Mouse (Mus musculus): ENCODE data around the gene Noxa1. TPM values are rescaled to one million over a fixed set of nuclear protein-coding genes. Genes with fewer than 3 reads are reported as not detected.

Noxa1 gene
- 0.69 and 1.0 TPM in 2 replicates for polyA plus RNA-seq (2014; fragmentation: Nextera tagmentation; extraction: Ambion mirVana)

DNA sequence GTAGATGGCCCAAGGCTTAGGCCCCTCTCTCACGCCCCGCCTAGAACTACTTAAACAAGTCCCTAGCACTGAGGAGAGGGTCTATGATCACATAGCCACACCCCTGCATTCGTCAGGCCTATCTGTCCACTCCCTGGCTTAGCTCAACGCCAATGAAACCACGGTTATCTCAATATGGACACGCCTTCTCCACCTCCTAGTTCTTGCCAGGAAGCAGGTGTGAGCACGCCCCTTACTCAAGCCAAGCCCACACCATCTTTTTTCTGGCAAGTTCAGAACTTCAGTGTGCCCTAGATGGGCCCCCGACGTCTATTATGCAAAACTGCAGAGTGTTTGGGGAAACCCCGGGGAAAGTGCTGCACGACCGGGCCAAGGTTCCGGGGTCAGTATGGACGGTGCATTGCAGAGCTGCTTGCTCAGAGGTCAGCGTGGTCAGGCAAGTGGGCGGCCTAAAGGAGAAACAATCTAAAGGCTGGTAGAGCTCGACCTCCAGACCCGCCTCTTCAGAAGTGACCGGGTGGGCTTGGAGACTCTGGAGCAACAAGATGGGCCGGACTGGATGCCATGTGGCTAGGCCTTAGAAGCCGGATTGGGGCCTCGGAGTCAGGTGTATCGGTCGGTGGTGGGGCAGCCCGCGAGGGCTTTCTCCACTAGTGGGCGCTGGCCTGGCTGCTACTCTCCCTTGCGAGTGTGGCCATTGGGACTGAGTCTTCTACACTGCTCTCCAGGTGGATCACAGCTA lies at the start of gene Noxa1:
TSS of gene Noxa1 (minus strand) at position 41 of the 742 bp plus-strand sequence.
- 37% methylated on average over 28 of the region's 28 CpGs for WGBS
- Histone ChIP-seq H3K9me3 (ENCODE audit: control insufficient read depth, low read length) (no peaks in the 10 kb centered on the region), H3K27ac (ENCODE audit: low read depth, low read length) (no peak within 1 kb of the TSS), H3K4me3 (ENCODE audit: low read depth, low read length) (peak within 1 kb of the TSS; percentile 10; the same call in 1 of the 2 replicates), H3K27me3 (replicated peaks; ENCODE audit: control insufficient read depth, insufficient read depth, low read length) (peaks cover 10% of the 10 kb centered on the region), H3K9ac (ENCODE audit: low read depth, low read length) (no peak within 1 kb of the TSS), H3K36me3 (ENCODE audit: control insufficient read depth, insufficient read depth, low read length) (no peaks in the 10 kb centered on the region), H3K4me2 (peak within 1 kb of the TSS; percentile 59), H3K4me1 (replicated peaks; ENCODE audit: control insufficient read depth, insufficient read depth, low read length) (peaks cover 10% of the 10 kb centered on the region)
- ATAC-seq (replicated peaks; ENCODE audit: low FRiP score) (peak; percentile 82), DNase-seq (ENCODE audit: low spot score) (no peak)

DNA sequence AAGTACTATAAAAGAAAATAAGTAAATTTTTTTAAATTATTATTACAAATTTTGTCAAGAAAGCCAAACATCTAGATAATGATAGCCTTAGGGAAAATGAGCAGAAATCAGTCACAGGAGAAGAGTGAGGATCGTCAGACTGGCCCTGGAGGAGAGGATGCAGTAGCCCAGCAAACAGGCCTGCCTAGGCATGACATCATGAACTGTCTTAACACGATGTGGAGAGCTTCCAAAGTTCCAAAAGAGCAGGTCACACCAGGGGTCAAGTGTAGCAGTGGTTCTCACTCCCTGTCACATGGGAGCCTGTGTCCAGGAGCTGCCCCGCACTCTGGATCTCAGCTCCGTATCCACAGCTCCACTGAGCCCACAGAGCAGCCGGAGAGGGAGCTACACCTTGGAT lies 47.0 kb upstream of the Noxa1 start:
- H3K4me1 ChIP-seq (replicated peaks; ENCODE audit: control insufficient read depth, insufficient read depth, low read length), result peaks cover 11% of the 10 kb centered on the region
- ATAC-seq (replicated peaks; ENCODE audit: low FRiP score) (no peak), DNase-seq (ENCODE audit: low spot score) (no peak)
- no peaks in the 10 kb centered on the region for H3K27me3 ChIP-seq (replicated peaks; ENCODE audit: control insufficient read depth, insufficient read depth, low read length)
- H3K36me3 ChIP-seq (ENCODE audit: control insufficient read depth, insufficient read depth, low read length), result no peaks in the 10 kb centered on the region
- no peak overlapping the region for H3K4me3 ChIP-seq (ENCODE audit: low read depth, low read length)
- H3K4me2 ChIP-seq, result no peak overlapping the region
- no peak overlapping the region for H3K9ac ChIP-seq (ENCODE audit: low read depth, low read length)
- H3K27ac ChIP-seq (ENCODE audit: low read depth, low read length), result no peak overlapping the region
- WGBS, result 83% methylated on average over 5 of the region's 5 CpGs
- H3K9me3 ChIP-seq (ENCODE audit: control insufficient read depth, low read length), result no peaks in the 10 kb centered on the region

DNA sequence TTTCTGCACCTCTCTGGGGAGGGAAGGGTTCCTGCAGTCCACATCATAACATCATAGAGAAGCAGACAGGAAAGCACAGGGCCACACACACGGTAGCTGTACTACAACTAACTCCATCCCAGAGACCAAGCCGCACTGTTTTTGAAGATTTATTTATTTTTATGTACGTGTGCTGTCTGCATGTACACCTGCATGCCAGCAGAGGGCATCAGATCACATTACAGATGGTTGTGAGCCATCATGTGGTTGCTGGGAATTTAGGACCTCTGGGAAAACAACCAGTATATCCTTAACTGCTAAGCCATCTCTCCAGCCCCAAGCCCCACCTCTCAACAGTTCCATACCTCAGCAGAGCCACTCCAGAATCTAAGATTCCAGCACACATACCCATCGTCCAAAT lies 46.2 kb upstream of the Noxa1 start:
- ATAC-seq (replicated peaks; ENCODE audit: low FRiP score), result no peak

DNA sequence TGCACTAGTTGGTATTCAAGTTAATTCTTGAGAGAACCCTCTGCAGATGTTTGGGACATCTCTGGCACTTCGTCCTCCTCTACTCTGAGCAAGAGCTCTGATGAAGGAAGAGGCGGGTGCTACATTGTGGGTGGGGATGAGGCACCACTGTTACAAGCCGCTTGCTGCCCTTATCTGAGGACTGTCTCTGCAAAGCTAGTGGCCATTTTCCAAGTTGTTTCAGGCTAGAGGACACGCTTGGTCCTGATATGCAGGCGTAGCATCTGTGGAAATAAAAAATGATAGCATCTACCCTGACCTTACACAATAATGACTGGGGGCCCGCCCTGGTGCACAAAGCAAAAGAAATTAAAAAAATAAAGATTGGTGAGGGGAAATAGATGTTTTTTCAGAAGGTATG lies 42.9 kb upstream of the Noxa1 start:
- ATAC-seq (replicated peaks; ENCODE audit: low FRiP score) (peak; percentile 94), DNase-seq (ENCODE audit: low spot score) (no peak)
- Histone ChIP-seq H3K4me2 (peak overlapping the region; percentile 13; the same call in 1 of the 2 replicates), H3K36me3 (ENCODE audit: control insufficient read depth, insufficient read depth, low read length) (no peaks in the 10 kb centered on the region), H3K9ac (ENCODE audit: low read depth, low read length) (peak overlapping the region; percentile 30; the same call in 1 of the 2 replicates), H3K4me1 (replicated peaks; ENCODE audit: control insufficient read depth, insufficient read depth, low read length) (peaks cover 11% of the 10 kb centered on the region), H3K27ac (ENCODE audit: low read depth, low read length) (peak overlapping the region; percentile 75; the same call in 1 of the 2 replicates), H3K9me3 (ENCODE audit: control insufficient read depth, low read length) (no peaks in the 10 kb centered on the region), H3K4me3 (ENCODE audit: low read depth, low read length) (no peak overlapping the region), H3K27me3 (replicated peaks; ENCODE audit: control insufficient read depth, insufficient read depth, low read length) (no peaks in the 10 kb centered on the region)
- 42% methylated on average over 6 of the region's 6 CpGs for WGBS

More for the DNA sequence above, 46.2 kb upstream of the Noxa1 start:
- H3K27ac ChIP-seq (ENCODE audit: low read depth, low read length), result no peak overlapping the region
- no peak overlapping the region for H3K9ac ChIP-seq (ENCODE audit: low read depth, low read length)
- H3K4me1 ChIP-seq (replicated peaks; ENCODE audit: control insufficient read depth, insufficient read depth, low read length), result peaks cover 11% of the 10 kb centered on the region
- no peak overlapping the region for H3K4me2 ChIP-seq
- no peaks in the 10 kb centered on the region for H3K27me3 ChIP-seq (replicated peaks; ENCODE audit: control insufficient read depth, insufficient read depth, low read length)
- DNase-seq (ENCODE audit: low spot score), result no peak
- WGBS, result 69% methylated on average over 4 of the region's 4 CpGs
- H3K36me3 ChIP-seq (ENCODE audit: control insufficient read depth, insufficient read depth, low read length), result no peaks in the 10 kb centered on the region
- H3K9me3 ChIP-seq (ENCODE audit: control insufficient read depth, low read length), result no peaks in the 10 kb centered on the region
- H3K4me3 ChIP-seq (ENCODE audit: low read depth, low read length), result no peak overlapping the region

DNA sequence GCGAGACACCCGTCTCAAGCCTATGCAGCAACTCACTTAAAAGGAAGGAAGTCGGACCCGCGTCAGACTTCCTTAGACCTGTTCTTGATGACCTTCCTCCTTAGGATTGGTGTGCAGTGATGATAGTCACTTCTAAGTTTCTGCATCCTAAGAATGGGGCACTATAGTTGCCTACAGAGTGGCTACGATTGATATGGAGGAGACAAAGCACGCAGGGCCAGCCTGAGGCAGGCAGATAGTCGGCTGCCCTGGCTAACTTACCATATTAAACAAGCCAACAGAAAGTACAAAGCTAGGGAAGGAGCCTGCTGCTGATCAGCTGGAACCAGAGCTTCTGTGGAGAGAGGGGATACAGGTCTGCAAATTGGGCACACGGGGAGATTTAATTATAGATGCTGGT lies 36.7 kb upstream of the Noxa1 start:
- H3K9ac ChIP-seq (ENCODE audit: low read depth, low read length), result 0 out of 2 replicates have a peak overlapping the region, but pooled peaks have one; percentile 20

DNA sequence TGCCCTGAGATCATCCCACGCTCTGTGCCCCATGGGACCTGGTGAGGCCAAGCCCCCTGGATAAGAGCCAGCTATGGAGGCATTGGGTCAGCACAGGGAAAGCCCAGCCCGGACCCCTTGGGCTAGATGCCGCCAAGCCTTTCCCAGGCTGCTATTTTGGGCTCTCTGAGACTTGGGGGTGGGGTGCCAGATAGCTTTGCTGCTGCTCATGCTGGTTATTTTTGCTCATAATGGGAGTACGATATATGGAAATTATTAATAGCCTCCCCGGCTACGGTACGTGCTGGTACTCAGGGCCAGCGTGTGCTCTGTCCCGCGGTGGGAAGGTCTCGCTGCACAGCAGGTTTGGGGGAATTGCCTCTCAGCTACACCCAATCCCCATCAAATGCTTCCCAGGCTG lies 33.1 kb upstream of the Noxa1 start:
- H3K4me3 ChIP-seq (ENCODE audit: low read depth, low read length), result no peak overlapping the region
- no peaks in the 10 kb centered on the region for H3K27me3 ChIP-seq (replicated peaks; ENCODE audit: control insufficient read depth, insufficient read depth, low read length)
- ATAC-seq (replicated peaks; ENCODE audit: low FRiP score) (no peak), DNase-seq (ENCODE audit: low spot score) (no peak)
- H3K4me1 ChIP-seq (replicated peaks; ENCODE audit: control insufficient read depth, insufficient read depth, low read length), result peaks cover 32% of the 10 kb centered on the region
- WGBS, result 77% methylated on average over 11 of the region's 11 CpGs
- no peak overlapping the region for H3K4me2 ChIP-seq
- no peak overlapping the region for H3K9ac ChIP-seq (ENCODE audit: low read depth, low read length)
- no peaks in the 10 kb centered on the region for H3K36me3 ChIP-seq (ENCODE audit: control insufficient read depth, insufficient read depth, low read length)
- no peaks in the 10 kb centered on the region for H3K9me3 ChIP-seq (ENCODE audit: control insufficient read depth, low read length)
- no peak overlapping the region for H3K27ac ChIP-seq (ENCODE audit: low read depth, low read length)

More for the DNA sequence above, 36.7 kb upstream of the Noxa1 start:
- H3K27ac ChIP-seq (ENCODE audit: low read depth, low read length), result peak overlapping the region; percentile 28; the same call in 1 of the 2 replicates
- WGBS, result 43% methylated on average over 9 of the region's 9 CpGs
- H3K27me3 ChIP-seq (replicated peaks; ENCODE audit: control insufficient read depth, insufficient read depth, low read length), result no peaks in the 10 kb centered on the region
- H3K4me2 ChIP-seq, result peak overlapping the region; percentile 23; the same call in 1 of the 2 replicates
- no peaks in the 10 kb centered on the region for H3K36me3 ChIP-seq (ENCODE audit: control insufficient read depth, insufficient read depth, low read length)
- no peaks in the 10 kb centered on the region for H3K9me3 ChIP-seq (ENCODE audit: control insufficient read depth, low read length)
- ATAC-seq (replicated peaks; ENCODE audit: low FRiP score) (peak; percentile 88), DNase-seq (ENCODE audit: low spot score) (no peak)
- no peak overlapping the region for H3K4me3 ChIP-seq (ENCODE audit: low read depth, low read length)
- H3K4me1 ChIP-seq (replicated peaks; ENCODE audit: control insufficient read depth, insufficient read depth, low read length), result peaks cover 15% of the 10 kb centered on the region

DNA sequence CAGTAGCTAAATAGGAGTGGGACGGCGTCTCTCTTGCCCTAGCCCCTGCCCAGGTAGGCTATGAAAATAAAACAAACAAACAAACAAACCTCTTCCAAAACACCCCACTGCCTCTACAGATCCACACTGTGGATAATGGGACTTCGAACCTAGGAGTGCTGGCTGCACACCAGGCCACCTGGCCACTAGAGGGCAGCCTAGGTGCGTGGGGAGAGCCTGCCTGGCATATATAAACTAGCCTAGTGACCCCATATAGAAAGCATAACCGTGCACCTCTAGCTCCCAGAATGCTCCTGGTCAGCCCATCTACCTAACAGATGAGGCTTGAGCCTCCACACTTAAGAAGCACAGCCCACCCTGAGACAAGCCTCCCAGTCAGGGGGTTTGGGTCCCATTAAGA lies 32.3 kb upstream of the Noxa1 start:
- no peak overlapping the region; the same call in 1 of the 2 replicates for H3K27ac ChIP-seq (ENCODE audit: low read depth, low read length)
- peaks cover 32% of the 10 kb centered on the region for H3K4me1 ChIP-seq (replicated peaks; ENCODE audit: control insufficient read depth, insufficient read depth, low read length)

DNA sequence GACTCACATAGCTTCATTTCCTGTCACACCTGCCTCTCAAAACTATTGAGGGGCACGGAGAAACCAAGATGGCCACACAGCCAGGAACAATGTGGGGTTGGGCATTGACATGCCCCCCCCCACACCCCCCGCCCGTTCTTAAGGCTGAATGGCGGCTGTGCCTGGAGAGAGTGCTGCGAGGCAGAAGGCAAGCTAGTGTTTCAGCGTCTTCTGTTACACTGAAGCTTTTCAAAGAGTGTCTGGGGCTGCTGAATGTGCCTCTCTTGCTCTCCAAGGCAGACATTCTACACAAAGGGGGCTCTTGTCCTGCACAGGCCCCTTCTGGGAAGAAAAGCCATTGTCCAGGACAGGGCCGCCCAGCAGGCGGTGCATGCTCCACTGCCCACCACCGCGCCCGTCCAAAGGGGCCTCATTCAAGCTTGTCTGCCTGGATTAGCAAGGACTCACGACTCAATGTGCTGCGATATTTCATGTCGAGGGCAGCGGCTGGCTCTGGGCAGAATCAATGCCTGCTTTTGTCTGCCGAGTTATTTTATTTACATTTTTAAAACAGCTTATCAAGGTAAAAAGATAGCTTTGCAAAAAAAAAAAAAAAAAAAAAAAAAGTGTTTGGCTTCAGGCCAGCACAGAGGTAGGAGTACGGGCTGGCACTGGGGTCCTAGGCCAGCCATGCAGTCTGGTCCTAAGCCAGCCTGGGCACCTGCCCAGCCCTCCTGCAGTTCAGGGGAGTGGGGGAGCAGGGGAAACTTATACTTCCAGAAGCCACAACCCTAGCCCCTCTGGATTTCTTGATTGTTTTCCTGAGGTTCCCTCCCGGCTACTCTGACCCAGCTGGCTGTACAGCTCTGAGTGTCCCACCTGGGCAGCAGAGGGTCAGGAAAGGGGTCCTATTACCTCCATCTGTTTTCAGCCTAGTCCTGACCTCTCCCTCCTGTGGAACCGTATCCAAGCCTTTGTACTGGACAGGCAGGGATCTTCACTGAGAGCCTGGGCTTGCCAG lies 31.4 kb upstream of the Noxa1 start:
- H3K4me3 ChIP-seq (ENCODE audit: low read depth, low read length), result no peak overlapping the region
- peak overlapping the region; percentile 32; the same call in 1 of the 2 replicates for H3K27ac ChIP-seq (ENCODE audit: low read depth, low read length)
- no peak overlapping the region for H3K9ac ChIP-seq (ENCODE audit: low read depth, low read length)
- no peaks in the 10 kb centered on the region for H3K36me3 ChIP-seq (ENCODE audit: control insufficient read depth, insufficient read depth, low read length)
- no peak for DNase-seq (ENCODE audit: low spot score)
- H3K4me2 ChIP-seq, result no peak overlapping the region
- no peak for ATAC-seq (replicated peaks; ENCODE audit: low FRiP score)
- peaks cover 24% of the 10 kb centered on the region for H3K4me1 ChIP-seq (replicated peaks; ENCODE audit: control insufficient read depth, insufficient read depth, low read length)
- WGBS, result 72% methylated on average over 19 of the region's 19 CpGs
- no peaks in the 10 kb centered on the region for H3K9me3 ChIP-seq (ENCODE audit: control insufficient read depth, low read length)
- no peaks in the 10 kb centered on the region for H3K27me3 ChIP-seq (replicated peaks; ENCODE audit: control insufficient read depth, insufficient read depth, low read length)

More for the DNA sequence above, 32.3 kb upstream of the Noxa1 start:
- Histone ChIP-seq H3K9me3 (ENCODE audit: control insufficient read depth, low read length) (no peaks in the 10 kb centered on the region), H3K36me3 (ENCODE audit: control insufficient read depth, insufficient read depth, low read length) (no peaks in the 10 kb centered on the region), H3K9ac (ENCODE audit: low read depth, low read length) (no peak overlapping the region), H3K4me3 (ENCODE audit: low read depth, low read length) (no peak overlapping the region), H3K4me2 (no peak overlapping the region), H3K27me3 (replicated peaks; ENCODE audit: control insufficient read depth, insufficient read depth, low read length) (no peaks in the 10 kb centered on the region)
- peak; percentile 56 for ATAC-seq (replicated peaks; ENCODE audit: low FRiP score)
- whole genome bisulfite sequencing, result 40% methylated on average over 5 of the region's 5 CpGs
- DNase-seq (ENCODE audit: low spot score), result no peak
